Mouse (Mus musculus) layer of hippocampus, postnatal 10 days (tissue): ENCODE measurements around the gene D430042O09Rik. TPM values are rescaled to one million over a fixed set of nuclear protein-coding genes. Genes with fewer than 3 reads are reported as not detected.

Experiments
- DNase-seq, 2 experiments: peaks; one replicate each; pipeline ENCODE4 v3.0.0; 2021; ENCODE audit warnings: low spot score in 2 of 2
- total RNA-seq, 2 experiments: library from RNA; stranded (reverse); gene quantifications; 2 replicates each; pipeline ENCODE4 v1.2.3; 2021

D430042O09Rik gene
- total RNA-seq, 2 experiments from 2014 or later: 20.6 to 24.7 TPM

- DNase-seq: no peak
Measured at GRCm38 (mm10) chr7:125868570-125868969, 160.9 kb downstream of the D430042O09Rik start.

DNA sequence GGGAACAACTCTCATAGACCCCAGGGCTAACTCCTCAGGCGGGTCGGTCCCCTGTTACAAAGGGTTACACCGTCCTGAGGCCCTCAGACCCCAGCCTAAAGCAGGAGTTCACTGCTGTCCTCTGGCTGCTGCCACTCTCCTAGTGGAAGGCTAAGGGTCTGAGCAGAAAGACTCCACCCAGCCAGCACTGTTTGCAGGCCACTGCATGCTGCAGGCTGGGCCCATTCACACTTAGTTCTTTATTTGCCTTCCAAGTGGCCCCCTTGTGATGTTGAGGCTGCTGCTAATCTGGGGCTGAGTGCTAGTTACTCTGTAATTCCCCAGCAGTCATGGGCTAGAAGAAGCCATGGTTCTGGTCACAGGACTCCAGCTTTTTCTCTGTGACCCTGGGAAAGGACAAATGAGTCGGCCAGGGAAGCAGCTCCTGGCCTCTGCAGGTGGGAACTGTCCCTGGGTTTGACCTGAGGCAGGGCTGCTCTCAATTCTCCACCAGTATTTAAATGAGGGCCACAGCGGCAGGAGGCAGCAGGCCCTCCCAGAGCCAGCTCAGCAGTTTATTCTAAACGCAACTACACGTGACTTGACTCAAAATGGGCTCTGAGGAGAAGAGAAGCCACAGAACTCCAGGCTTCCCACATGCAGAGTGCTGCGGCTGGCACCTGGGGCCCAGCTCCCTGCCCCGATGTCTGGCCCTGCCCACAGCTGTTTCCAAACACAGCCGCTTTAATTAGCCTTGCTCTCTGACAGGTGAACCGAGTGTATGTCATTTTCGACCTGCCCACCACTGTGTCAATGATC, 163.9 kb downstream of the D430042O09Rik start:
- DNase-seq: peak in 1 of 2 experiments; percentile 31

DNA sequence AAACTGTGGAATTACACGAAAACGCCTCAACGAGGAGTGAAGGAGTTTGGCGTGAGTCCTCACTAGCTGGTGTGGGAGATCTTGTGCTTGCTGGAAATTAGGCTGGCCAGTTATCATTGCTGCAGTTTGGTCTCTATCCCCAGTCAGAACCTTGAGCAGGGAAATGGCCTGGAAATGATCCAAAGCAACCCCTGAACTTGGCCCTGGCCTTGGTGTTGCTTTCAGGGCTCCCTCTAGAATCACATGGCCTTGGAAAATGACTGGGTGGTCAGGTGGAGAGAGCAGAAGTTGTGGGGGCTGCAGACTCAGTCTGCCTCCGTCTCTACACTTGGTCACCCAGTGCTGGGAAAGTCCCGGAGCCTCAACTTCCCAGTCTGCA, 164.5 kb downstream of the D430042O09Rik start:
- DNase-seq: no peak

- no peak for DNase-seq
Measured at GRCm38 (mm10) chr7:125872874-125873273, 165.2 kb downstream of the D430042O09Rik start.

DNA sequence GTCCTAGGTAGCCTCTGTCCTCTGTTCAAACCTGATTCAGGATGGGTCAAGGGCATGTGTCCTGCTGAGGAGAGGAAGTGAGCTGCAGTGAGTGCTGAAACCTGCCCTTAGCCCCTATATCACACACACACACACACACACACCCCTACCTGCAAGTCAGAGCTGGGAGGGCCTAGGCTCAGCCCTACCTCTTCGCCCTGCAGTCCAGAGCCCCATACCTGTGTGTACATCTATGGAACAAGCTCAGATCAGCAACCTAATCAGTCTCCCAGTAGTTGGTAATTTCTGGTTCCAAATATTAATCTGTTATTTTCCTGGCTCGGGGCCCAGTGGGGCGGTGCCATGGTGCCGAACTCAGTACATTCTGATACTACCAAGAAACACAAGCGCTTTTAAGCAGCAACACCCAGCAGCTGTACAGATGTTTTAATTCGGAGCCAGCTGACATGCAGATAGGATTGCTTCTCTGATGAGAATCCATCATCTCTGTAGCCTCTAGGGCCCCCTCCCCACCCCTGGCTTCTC, 166.3 kb downstream of the D430042O09Rik start:
- peak in 1 of 2 experiments; percentile 31 for DNase-seq

DNA sequence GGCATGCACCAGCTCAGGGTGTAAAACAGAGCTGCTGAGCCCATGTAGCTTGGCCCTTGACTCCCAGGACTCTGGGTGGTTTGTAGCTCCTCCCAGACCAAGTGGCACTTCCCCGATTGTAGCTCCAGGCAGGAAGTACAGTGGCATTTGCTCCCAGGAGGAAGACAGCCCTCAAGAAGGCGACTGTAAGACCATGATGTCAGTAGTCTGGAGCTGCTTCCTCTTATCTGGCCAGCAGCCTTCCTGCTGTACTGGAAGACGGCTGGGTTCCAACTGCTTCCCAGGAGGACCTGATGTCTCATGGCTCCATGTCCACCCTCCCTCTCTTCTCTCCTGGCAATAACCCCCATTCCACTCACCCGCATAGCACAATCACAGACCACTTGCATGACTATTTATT, 170.4 kb downstream of the D430042O09Rik start:
- no peak for DNase-seq

DNA sequence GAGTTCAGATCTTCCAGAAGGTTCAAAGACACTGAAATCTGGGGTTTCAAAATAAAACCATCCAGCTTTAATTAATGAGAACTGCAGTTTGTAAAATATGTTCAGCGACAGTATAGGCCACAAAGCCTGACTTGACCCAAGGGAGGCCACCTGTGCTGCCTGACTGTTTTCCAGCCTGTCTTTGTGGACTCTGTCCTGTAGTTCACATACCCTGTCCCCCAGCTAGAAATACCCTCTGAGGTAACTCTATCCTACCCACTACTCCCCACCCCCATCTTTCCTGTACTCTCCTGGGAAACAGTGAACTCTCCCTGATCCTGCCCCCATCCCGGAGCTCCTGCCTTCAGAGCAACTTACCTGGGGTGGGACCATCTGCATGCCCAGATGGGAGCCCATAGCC, 175.5 kb downstream of the D430042O09Rik start:
- no peak for DNase-seq

DNA sequence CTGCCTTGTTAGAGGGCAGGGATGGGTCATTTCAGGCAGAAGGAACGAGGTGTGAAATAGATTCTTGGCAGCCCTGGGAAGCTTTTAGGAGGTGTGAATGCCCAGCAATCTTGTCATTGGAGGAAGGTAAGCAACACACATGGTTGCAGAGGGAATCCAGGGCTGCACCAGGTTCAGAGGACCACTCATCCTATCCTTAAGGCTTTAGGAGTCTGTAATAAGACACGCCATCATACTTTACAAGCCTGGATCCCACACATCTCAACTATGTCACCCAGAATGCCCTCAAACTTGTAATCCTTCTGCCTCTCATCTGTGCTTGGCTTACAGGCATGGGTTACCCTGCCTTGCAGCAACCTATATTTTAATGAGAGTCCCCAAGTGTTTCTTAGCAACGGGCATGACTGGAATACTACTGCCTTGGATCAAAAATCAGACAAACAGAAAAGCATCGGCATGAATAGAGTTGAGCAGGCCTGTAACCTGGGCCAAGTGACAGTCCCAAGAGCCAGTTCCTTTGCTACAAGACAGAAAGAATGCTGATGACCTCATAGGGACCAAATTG, 178.5 kb downstream of the D430042O09Rik start:
- DNase-seq: no peak

GRCm38 (mm10) chr7:125887124-125887523, 179.4 kb downstream of the D430042O09Rik start:
- no peak for DNase-seq

- no peak for DNase-seq
Measured at GRCm38 (mm10) chr7:125887761-125888160, 180.1 kb downstream of the D430042O09Rik start.

DNA sequence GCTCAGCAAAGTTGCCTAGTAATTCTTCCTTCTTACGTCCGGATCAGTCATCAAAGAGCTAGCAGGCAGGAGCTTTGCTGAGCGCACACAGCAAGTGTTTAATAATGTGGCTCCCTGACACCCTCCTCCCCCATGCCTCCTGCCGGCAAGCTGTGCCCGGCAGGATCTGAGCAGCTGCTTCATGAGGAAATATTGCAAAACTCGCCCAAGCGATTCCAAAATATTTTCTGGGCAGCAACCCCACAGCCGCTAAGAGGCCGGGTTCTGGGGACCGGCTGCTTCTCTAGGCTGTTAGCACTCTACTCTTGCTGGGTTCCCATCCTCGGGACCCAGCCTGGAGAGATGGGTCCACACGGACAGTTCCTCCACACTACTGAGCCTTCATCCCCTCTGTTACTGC, 180.7 kb downstream of the D430042O09Rik start:
- peak; percentile 52 to 61 for DNase-seq

DNA sequence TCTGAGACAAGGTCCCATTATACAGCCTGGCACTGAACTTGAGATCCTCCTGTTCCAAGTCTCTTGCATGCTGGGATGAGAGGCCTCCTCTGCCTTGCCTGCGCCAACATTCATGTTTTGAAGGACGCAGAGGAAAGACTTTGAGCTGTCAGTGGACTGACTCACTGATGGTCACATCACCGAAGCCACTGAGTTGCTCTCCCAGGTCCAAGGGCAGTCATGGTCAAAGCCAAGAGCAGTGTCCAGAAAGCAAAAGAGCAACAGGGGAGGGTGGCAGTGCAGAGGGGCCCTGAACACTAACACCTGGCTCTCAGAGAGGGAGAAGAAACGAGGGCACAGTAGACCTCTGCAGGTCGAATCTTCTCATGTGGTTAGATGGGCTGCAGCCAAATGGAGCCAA, 185.9 kb downstream of the D430042O09Rik start:
- no peak for DNase-seq

- DNase-seq: no peak
Measured at GRCm38 (mm10) chr7:125897059-125897458, 189.4 kb downstream of the D430042O09Rik start.

DNA sequence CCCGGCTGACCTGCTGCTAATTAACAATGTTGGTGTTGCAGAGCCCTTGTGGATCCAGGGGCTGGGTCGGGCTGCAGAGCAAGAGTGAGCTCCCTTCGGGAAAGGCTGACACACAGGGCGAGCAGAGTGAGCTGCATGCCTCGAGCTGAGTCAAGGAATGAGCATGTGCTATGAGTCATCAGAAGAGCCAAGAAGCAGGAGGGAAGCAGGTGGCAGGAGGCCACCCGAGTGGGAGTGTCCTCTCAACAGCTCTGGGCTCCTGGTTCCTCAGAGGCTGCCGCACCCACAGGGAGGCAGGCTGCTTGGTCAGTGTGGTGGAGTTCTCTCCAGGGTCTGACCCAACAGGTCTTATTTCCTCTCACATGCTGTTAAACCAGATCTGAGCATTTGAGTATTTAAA, 191.3 kb downstream of the D430042O09Rik start:
- peak in 1 of 2 experiments; percentile 33 for DNase-seq

GRCm38 (mm10) chr7:125899916-125900315, 192.2 kb downstream of the D430042O09Rik start:
- DNase-seq: no peak

DNA sequence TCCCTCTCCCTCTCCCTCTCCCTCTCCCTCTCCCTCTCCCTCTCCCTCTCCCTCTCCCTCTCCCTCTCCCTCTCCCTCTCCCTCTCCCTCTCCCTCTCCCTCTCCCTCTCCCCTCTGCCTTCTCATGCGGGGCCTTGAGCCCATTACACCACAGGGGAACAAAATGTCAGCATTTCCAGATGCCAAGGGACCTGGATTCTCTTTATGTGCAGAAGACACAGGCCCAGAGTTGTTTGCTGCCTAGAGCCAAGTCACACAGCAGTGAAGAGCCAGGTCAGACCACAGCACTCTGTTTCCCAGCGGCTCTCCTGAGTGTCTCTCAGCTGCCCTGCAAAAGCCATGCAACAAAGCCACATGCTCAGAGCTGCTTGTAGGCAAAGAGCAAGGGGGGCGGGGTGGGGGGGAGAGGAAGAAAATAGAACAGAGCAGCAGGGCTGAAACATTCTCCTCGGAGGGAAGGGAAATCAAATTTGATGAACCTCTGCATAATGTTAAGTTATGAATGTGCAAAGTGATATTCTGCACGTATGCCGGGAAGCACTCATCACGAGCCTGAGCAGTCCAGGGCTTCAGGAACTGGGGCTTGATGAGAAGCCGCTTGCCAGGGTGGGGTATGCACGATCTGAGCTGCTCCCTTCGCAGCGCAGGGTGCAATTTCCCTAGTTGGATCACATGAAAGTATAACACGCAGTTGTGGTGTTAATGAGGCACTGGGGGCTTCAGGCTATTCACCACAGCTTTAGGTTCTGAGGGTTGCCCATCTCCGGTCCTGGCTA, 192.9 kb downstream of the D430042O09Rik start:
- no peak for DNase-seq

- no peak for DNase-seq
Measured at GRCm38 (mm10) chr7:125920801-125921200, 213.1 kb downstream of the D430042O09Rik start.

GRCm38 (mm10) chr7:125924044-125924443, 216.4 kb downstream of the D430042O09Rik start:
- DNase-seq: no peak
